Mouse (Mus musculus): Measurements from ENCODE around the gene Clgn. TPM values are rescaled to one million over a fixed set of nuclear protein-coding genes. Genes with fewer than 3 reads are reported as not detected.

Gene Clgn
- total RNA-seq (2021) = not detected
- long read RNA-seq, experiment 1 = 0 reads
- long read RNA-seq, experiment 2 = 0 reads

GRCm38 (mm10) chr8:83389316-83390005 is at the start of gene Clgn:
TSS of gene Clgn (plus strand) at chr8:83389867.
- no peak for DNase-seq (ENCODE audit: low spot score)

- no peak for DNase-seq (ENCODE audit: low spot score)
These were observed 47.6 kb upstream of the Clgn start for GRCm38 (mm10) chr8:83342076-83342475.

- no peak for DNase-seq (ENCODE audit: low spot score)
These were observed 47.0 kb upstream of the Clgn start for GRCm38 (mm10) chr8:83342693-83343092.

- DNase-seq (ENCODE audit: low spot score) = no peak
These were observed 41.4 kb upstream of the Clgn start, which contains the start of gene Mgat4d for GRCm38 (mm10) chr8:83348263-83348662. TSS of gene Mgat4d (plus strand) at chr8:83348471.

GRCm38 (mm10) chr8:83351315-83351714 is 38.4 kb upstream of the Clgn start:
- no peak for DNase-seq (ENCODE audit: low spot score)

GRCm38 (mm10) chr8:83363156-83363769 is 26.4 kb upstream of the Clgn start:
- peak; percentile 3 for DNase-seq (ENCODE audit: low spot score)

GRCm38 (mm10) chr8:83377231-83377630 is 12.4 kb upstream of the Clgn start:
- DNase-seq (ENCODE audit: low spot score) = no peak

GRCm38 (mm10) chr8:83380141-83380540 is 9.5 kb upstream of the Clgn start:
- no peak for DNase-seq (ENCODE audit: low spot score)

- no peak for DNase-seq (ENCODE audit: low spot score)
These were observed 8.7 kb upstream of the Clgn start for GRCm38 (mm10) chr8:83381016-83381415.

GRCm38 (mm10) chr8:83382850-83383249 is 6.8 kb upstream of the Clgn start:
- no peak for DNase-seq (ENCODE audit: low spot score)

- DNase-seq (ENCODE audit: low spot score) = no peak
These were observed 487 bp downstream of the Clgn start for GRCm38 (mm10) chr8:83390006-83390701.

GRCm38 (mm10) chr8:83392521-83392920 is 2.9 kb downstream of the Clgn start:
- DNase-seq (ENCODE audit: low spot score) = no peak

GRCm38 (mm10) chr8:83394325-83394724 is 4.7 kb downstream of the Clgn start:
- no peak for DNase-seq (ENCODE audit: low spot score)

GRCm38 (mm10) chr8:83396680-83397079 is 7.0 kb downstream of the Clgn start:
- DNase-seq (ENCODE audit: low spot score) = no peak

GRCm38 (mm10) chr8:83397726-83398125 is 8.1 kb downstream of the Clgn start:
- DNase-seq (ENCODE audit: low spot score) = no peak

GRCm38 (mm10) chr8:83405548-83405947 is 15.9 kb downstream of the Clgn start:
- no peak for DNase-seq (ENCODE audit: low spot score)

GRCm38 (mm10) chr8:83406836-83407235 is 17.2 kb downstream of the Clgn start:
- DNase-seq (ENCODE audit: low spot score) = no peak

- no peak for DNase-seq (ENCODE audit: low spot score)
These were observed 18.8 kb downstream of the Clgn start for GRCm38 (mm10) chr8:83408496-83408895.

- DNase-seq (ENCODE audit: low spot score) = no peak
These were observed 27.2 kb downstream of the Clgn start for GRCm38 (mm10) chr8:83416878-83417277.

- no peak for DNase-seq (ENCODE audit: low spot score)
These were observed 28.3 kb downstream of the Clgn start for GRCm38 (mm10) chr8:83417970-83418369.

- no peak for DNase-seq (ENCODE audit: low spot score)
These were observed 29.3 kb downstream of the Clgn start for GRCm38 (mm10) chr8:83418805-83419516.

GRCm38 (mm10) chr8:83421354-83421753 is 31.7 kb downstream of the Clgn start:
- DNase-seq (ENCODE audit: low spot score) = no peak
